Mouse (Mus musculus) spleen, adult 2 months (tissue): ENCODE results near the gene Gm8165. TPM values are rescaled to one million over a fixed set of nuclear protein-coding genes. Genes with fewer than 3 reads are reported as not detected.
"Not testable (repeated sequence)": the region's sequence is repeated elsewhere in the genome, so short reads cannot be mapped to it uniquely, and the experiment has no call there.

Source experiments
- DNase-seq, 2 experiments: peaks; one replicate each; pipeline versions ENCODE4 v3.0.0 to v3.0.0-alpha.2; 2012 to 2021; ENCODE audit warnings: low spot score in 2 of 2, low read depth in 1 of 2
- H3K27ac ChIP-seq: fragments of 200-500 bp; 2 replicates; pipeline ENCODE4 v1.5.1; 2012; ENCODE audit warnings: low read length, inconsistent platforms; ENCODE audit not compliant: insufficient read depth
- H3K27me3 ChIP-seq: fragments of 200-500 bp; 2 replicates; pipeline ENCODE4 v1.6.1; 2012; ENCODE audit warnings: mild to moderate bottlenecking, moderate library complexity, low read length, inconsistent platforms; ENCODE audit not compliant: control insufficient read depth, insufficient read depth
- H3K36me3 ChIP-seq: fragments of 200-500 bp; 2 replicates; pipeline ENCODE4 v1.6.1; 2012; ENCODE audit warnings: mild to moderate bottlenecking, low read length, inconsistent platforms; ENCODE audit not compliant: control insufficient read depth, insufficient read depth
- H3K4me1 ChIP-seq: fragments of 200-500 bp; 2 replicates; pipeline ENCODE4 v1.6.1; 2011; ENCODE audit warnings: inconsistent platforms; ENCODE audit not compliant: control insufficient read depth, insufficient read depth, insufficient read length
- H3K4me3 ChIP-seq: fragments of 200-500 bp; 2 replicates; pipeline ENCODE4 v1.5.1; 2011; ENCODE audit warnings: mild to moderate bottlenecking, inconsistent platforms; ENCODE audit not compliant: insufficient read depth, insufficient read length; ENCODE audit errors: extremely low read depth
- WGBS: fragments of 180-500 bp; shearing (Covaris S2); methylation state at CpG from one replicate; pipeline ENCODE4 v1.1.7; 2018; 5-methylcytosine and 5-hydroxymethylcytosine counted together
- polyA plus RNA-seq: library from polyadenylated mRNA; depleted of rRNA; stranded (reverse); fragments of >200 nt; gene quantifications from 2 replicates; pipeline ENCODE4 v1.2.3, GENCODE M21; 2012; rRNA removed

Gene Gm8165
- polyA plus RNA-seq: not detected in 2 replicates

GRCm38 (mm10) chr14:43677099-43677498, at the start of gene Gm8165:
Gene Gm8165 (minus strand): TSS chr14:43677199.
- H3K36me3 ChIP-seq, H3K4me3 ChIP-seq, DNase-seq, H3K27ac ChIP-seq, H3K4me1 ChIP-seq, H3K27me3 ChIP-seq: not testable (repeated sequence)
- WGBS: 77% methylated on average over 1 of the region's 2 CpGs

GRCm38 (mm10) chr14:43697621-43698020, 20.6 kb upstream of the Gm8165 start, which contains the start of gene Gm7324:
Gene Gm7324 (plus strand): TSS chr14:43697828.
- H3K27ac ChIP-seq, DNase-seq: not testable (repeated sequence)
- WGBS: 84% methylated on average over 4 of the region's 4 CpGs

More at GRCm38 (mm10) chr14:43697621-43698020, 20.6 kb upstream of the Gm8165 start, which contains the start of gene Gm7324:
- not testable (repeated sequence) for H3K4me3 ChIP-seq, H3K4me1 ChIP-seq, H3K36me3 ChIP-seq, H3K27me3 ChIP-seq

Other genes with a start within 250 kb of the Gm8165 start
- gene Gm5799, start 133.6 kb downstream of the Gm8165 start, polyA plus RNA-seq: not detected in 2 replicates
- not detected in 2 replicates for gene Gm17654, start 98.1 kb downstream of the Gm8165 start, polyA plus RNA-seq
- gene Gm10375, start 69.2 kb downstream of the Gm8165 start, polyA plus RNA-seq: not detected in 2 replicates
- 0.26 TPM in 1 of 2 replicates, not detected in the other for gene Gm7324, start 20.6 kb upstream of the Gm8165 start, polyA plus RNA-seq
- gene Gm16506, start 50.3 kb upstream of the Gm8165 start, polyA plus RNA-seq: not detected in 2 replicates
- gene Gm6526, start 70.7 kb upstream of the Gm8165 start, polyA plus RNA-seq: not detected in 2 replicates
- gene Gm8180, start 107.5 kb upstream of the Gm8165 start, polyA plus RNA-seq: 0.11 and 0.18 TPM in 2 replicates
- 7.8 and 21.6 TPM in 2 replicates for gene Ear1, start 198.3 kb upstream of the Gm8165 start, polyA plus RNA-seq
- not detected in 2 replicates for gene Ear10, start 246.4 kb upstream of the Gm8165 start, polyA plus RNA-seq
- 1.3 and 1.5 TPM in 2 replicates for gene Gm8113, start 248.2 kb upstream of the Gm8165 start, polyA plus RNA-seq